Mouse (Mus musculus) heart, postnatal 4 days (tissue): ENCODE measurements around the gene Npr3. TPM values are rescaled to one million over a fixed set of nuclear protein-coding genes. Genes with fewer than 3 reads are reported as not detected.

Source experiments
- DNase-seq: peaks from one replicate; pipeline ENCODE4 v3.0.0; 2021
- total RNA-seq, 2 experiments: library from RNA; stranded (reverse); gene quantifications; 2 replicates each; pipeline ENCODE4 v1.2.3; 2021

Npr3 gene
- 10 to 100 TPM; 39.6 to 45.7 TPM for total RNA-seq

GRCm38 (mm10) chr15:11906571-11907531 is at the start of gene Npr3:
Npr3 (minus strand) TSS chr15:11907287.
- DNase-seq: peak; percentile 68

DNA sequence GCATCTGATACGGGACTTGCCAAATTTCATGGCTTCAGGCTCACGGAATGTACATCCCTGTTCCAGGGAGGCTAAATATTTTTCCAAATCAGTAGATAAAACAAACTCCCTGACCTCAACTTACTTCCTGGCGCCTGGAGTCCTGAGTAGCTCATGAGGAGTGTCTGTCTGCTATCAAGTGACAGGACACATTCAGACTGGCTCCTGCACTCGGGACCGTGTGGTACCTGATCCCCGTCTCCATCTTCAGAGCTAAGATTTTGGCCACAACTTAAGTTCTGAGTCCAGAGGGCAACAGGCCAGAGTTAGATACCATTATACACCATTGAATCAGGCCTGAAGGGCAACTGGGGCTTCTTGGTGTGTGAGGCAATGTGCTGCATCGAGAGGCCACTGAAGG is 49.0 kb upstream of the Npr3 start:
- no peak for DNase-seq

- DNase-seq: no peak
Measured at GRCm38 (mm10) chr15:11954190-11954589, 47.1 kb upstream of the Npr3 start.

- no peak for DNase-seq
Measured at GRCm38 (mm10) chr15:11952159-11952558, 45.1 kb upstream of the Npr3 start.

GRCm38 (mm10) chr15:11951181-11951580 is 44.1 kb upstream of the Npr3 start:
- no peak for DNase-seq

- DNase-seq: no peak
Measured at GRCm38 (mm10) chr15:11950144-11950543, 43.1 kb upstream of the Npr3 start.

DNA sequence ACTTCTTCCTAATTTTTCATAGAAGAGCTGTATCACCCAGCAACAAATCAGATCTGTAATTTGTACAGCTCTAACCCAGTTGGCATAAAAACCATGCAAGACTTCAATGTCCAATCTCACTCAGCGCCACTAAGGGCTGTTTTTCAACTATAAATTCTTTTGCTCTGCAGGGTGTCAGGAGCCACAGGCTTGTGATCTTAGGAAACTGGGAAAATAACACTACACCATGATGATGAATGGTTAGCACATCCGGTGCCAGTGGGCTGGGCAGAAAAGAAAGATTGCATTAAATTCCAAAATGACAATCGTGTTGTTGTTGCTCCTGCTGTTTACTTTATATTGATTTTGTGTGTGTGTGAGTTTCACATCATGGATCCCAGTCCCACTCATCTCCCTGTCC is 42.4 kb upstream of the Npr3 start:
- no peak for DNase-seq

DNA sequence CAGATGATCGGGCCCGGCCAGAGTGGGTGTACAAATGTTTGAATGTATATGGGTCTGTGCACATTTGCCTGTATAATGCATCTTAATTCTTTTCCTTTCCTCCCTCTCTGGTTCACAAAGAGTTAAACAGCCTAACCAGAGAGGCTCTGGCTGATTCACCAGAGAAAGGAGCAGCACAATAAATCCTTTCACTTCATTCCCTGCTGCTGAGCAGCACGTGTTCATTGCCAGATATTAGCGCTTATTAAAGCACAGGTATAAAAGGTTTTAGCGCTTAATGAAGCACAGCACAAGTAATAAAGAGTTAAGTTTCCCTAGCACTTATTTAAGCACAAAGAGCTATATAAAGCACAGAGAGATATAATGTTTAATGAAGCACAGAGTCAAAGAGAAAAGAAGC is 33.8 kb upstream of the Npr3 start:
- no peak for DNase-seq

- DNase-seq: no peak
Measured at GRCm38 (mm10) chr15:11927742-11928141, 20.7 kb upstream of the Npr3 start.

- no peak for DNase-seq
Measured at GRCm38 (mm10) chr15:11914101-11914500, 7.0 kb upstream of the Npr3 start.

DNA sequence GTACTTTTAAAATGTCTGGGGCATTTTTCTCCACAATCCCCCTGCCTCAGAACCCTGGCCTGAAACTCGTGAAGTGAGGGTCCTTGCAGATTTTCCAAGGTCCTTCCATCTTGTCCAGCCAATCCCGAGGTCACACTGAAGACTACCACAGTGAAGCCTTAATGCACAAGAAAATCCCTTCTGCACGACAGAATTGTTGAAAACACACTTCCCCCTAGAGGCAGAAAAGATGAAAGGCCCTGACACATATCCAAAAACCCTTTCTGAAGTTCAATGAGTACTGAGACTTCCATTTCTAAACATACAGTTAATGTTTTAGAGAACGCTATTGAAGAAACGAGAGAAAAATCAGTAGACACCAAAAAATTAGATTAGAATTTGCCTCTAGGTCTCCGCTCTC is 2.8 kb upstream of the Npr3 start:
- DNase-seq: no peak

DNA sequence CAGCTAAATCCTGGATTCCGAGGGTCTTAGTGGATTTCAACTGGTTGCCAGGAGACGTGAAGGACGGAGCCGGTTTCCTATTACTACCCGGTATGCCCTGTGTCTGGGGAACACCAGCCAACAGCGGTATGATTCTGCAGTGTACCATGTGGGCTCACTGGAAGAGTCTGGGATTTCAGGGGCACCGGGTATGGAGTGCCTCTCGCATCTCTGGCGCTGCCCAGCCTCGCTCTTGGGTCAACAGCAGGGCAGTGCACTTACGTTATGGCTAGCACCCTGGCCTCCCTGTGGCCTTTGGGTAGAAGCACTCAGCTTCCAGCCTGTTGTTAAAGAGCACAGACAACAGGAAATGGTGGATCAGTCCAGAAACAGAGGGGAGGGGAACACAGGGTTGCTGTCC is 1.1 kb upstream of the Npr3 start:
- DNase-seq: no peak

- DNase-seq: peak; percentile 65
Measured at GRCm38 (mm10) chr15:11906021-11906570, 991 bp downstream of the Npr3 start.

DNA sequence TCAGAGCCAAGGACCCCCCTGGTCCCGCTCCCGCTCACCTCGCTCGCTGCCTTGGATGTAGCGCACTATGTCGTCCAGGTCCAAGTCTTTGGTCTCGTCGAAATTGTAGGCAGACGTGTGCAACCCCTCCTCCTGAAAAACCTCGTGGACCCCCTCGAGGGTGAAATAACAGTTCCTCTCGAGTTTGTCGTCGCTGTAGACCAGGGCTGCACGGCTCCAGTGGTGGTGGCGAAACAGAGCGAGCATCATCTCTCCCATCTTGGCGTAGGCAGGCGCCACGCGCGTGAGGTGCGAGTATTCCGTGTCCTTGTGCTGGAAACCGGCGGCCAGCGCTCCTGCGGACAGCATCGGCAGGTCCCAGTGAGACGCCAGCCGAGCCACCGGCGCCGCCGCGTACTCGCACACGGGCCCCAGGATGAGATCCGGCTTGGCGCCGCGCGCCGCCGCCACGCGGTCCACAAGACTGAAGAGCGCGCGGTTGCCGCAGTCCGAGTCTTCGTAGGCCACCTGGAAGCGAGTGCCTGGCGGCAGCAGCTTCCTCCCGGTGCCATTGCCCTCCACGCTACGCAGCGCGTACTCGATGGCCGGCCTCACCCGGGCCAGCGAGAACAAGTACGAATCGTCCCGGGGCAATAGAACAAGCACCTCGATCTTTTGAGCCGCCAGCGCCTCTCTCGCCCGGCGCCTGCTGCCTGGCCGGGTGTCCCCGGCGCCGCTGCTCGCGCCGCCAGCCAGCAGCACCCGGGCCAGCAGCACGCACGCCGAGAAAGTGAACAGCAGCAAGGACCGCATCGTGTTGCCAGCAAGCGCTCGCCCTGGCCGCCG is 2.0 kb downstream of the Npr3 start:
- peak; percentile 37 for DNase-seq

DNA sequence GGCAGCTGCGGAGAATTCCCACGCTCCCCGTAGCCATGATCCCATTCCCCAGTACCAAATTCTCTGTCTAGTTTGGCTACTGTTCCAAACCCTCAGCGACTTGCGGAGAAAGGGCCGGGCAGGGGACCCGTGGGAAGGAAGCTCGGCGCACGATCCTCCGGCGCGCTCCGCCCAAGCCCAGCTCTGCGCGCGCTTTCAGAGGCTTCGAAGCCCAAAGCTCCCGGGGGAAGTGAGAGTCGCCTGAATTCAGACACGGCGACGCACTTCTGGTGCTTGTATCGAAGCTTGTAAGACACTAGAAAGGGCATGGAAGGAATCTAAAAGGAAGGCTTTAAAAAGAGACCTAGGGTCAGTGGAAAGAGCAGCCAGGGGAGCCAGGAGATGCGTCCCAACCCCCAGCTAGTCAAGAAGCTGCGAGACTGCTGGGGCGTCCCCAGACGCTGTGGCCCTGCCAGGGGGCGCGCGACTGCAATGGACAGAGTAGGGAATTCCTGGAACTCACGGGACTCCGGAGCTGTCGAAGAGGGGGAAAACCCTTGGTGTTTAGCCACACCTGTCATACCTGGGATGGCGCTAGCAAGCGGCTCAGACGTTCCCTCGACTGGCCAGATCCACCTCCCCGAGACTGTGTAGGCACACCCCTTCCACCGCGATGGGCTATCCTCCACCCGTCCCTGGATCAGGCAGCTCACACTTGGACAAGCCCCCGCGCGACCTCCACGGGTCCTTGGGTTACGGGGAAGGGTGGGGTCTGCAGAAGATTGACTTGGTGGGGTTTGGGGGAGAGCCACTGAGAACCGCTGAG is 2.8 kb downstream of the Npr3 start:
- DNase-seq: peak; percentile 55

GRCm38 (mm10) chr15:11903196-11904042 is 3.7 kb downstream of the Npr3 start:
- DNase-seq: peak; percentile 47

- DNase-seq: no peak
Measured at GRCm38 (mm10) chr15:11897617-11898016, 9.5 kb downstream of the Npr3 start.

DNA sequence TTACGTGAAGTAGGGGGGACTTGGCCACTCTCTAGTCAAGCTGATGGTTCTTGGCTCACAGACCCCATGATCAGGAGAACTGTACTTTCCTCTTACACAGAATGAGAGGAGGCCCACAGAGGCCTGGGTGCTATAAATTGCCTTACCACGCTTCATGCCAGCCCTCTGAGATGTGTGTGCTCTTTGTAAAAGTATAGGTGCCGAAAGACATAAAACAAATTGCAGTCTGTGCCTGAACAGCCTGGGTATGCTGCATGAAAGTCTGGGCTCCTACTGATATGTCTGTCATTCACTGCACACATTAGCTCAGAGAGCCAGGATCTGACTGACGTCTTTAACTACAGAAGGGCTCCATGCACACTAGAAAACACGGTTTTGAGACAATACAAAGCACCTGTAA is 9.9 kb downstream of the Npr3 start:
- no peak for DNase-seq

- no peak for DNase-seq
Measured at GRCm38 (mm10) chr15:11893969-11894368, 13.1 kb downstream of the Npr3 start.

DNA sequence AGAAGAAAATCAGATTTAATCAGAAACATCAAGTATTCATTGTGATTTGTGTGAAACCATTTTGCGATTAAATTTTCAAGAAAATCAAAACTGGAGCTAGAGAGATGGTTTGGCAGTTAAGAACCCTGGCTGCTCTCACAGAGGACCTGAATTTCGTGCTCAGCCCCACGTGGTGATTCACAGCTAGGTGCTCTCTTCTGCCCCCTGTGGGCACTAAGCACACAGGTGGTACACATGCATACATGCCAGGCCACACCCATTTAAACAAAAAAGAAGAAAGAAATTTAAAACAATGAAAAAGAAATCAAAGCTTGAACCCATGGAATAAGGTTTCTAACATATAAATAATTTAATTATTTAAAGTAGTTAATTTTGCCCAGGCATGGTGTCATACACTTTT is 15.7 kb downstream of the Npr3 start:
- DNase-seq: no peak

DNA sequence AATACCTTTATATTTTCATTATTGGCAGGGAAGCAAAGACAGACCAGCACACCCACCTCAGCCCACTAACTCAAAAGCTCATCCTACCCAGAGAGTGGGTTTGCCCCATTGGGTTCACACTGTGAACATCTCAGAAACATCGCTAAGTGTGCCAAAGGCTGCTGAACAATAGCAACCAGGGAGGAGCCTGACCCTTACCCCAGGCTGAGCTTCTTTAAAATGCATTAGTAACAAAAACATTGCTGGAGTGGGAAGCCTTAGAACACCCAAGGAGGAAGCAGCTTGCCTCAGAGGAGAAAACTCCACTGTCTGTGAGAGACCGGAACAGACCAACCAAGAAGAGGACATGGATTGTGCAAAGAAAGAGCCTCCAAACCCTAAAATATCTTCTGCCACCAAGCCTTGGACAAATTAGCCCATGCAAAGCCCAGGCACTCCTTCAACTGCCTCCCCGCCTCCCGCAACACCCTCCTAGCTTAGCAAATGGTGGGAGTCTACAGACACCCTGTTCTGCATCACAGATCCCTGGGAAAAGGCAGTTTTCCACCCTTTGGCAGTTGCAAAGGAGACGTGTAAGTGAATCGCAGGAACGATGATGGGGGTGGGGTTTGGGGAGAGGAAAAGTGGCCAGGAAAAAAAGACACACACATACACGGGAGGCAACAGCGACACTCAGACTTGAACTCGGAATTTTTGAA is 24.4 kb downstream of the Npr3 start:
- DNase-seq: no peak
